7 mouse cellular contexts compared by ENCODE assay signal in genomic region chr15:88733834-88734571, GRCm38 (mm10). TPM values are rescaled to one million over a fixed set of nuclear protein-coding genes. Genes with fewer than 3 reads are reported as not detected.
A peak's percentile ranks its signal among the peaks of the same experiment; 100 is the strongest.
DNase-seq lines count a peak whose midpoint lies in the region; ATAC-seq lines count a peak whose summit lies in the region.

TSS of gene Brd1 (minus strand) at chr15:88734233.

- peak within 1 kb of the TSS; percentile 99 for H3K4me3 ChIP-seq in embryonic facial prominence, embryonic 10.5 days
- peak within 1 kb of the TSS; percentile 99 for H3K4me3 ChIP-seq in limb, embryonic 11.5 days (ENCODE audit: low read depth, low read length)
- H3K4me3 ChIP-seq in midbrain, embryonic 13.5 days (replicated peaks) = peak within 1 kb of the TSS; percentile 99

- ATAC-seq in granulocyte monocyte progenitor cell, adult 5-6 weeks (replicated peaks; ENCODE audit: poor library complexity, severe bottlenecking) = peak; percentile 54
- peak; percentile 79 for ATAC-seq in limb, embryonic 11.5 days (ENCODE audit: insufficient number of reproducible peaks, low FRiP score, low TSS enrichment, low read depth)
- peak; percentile 86 for ATAC-seq in midbrain, embryonic 13.5 days

- H3K4me2 ChIP-seq in limb, embryonic 11.5 days (ENCODE audit: low read depth, severe bottlenecking) = peak within 1 kb of the TSS; percentile 88
- peak within 1 kb of the TSS; percentile 99 for H3K4me2 ChIP-seq in midbrain, embryonic 13.5 days (replicated peaks)

- peaks cover 30% of the 10 kb centered on the region for H3K36me3 ChIP-seq in embryonic facial prominence, embryonic 10.5 days (replicated peaks)
- H3K36me3 ChIP-seq in limb, embryonic 11.5 days (ENCODE audit: control insufficient read depth, insufficient read depth, low read length) = peaks cover 13% of the 10 kb centered on the region; the same call in 1 of the 2 replicates
- peaks cover 17% of the 10 kb centered on the region for H3K36me3 ChIP-seq in midbrain, embryonic 13.5 days

- peak; percentile 91 for DNase-seq in adrenal gland, postnatal 10 days
- DNase-seq in embryonic facial prominence, embryonic 10.5 days (ENCODE audit: low spot score) = peak; percentile 84
- peak; percentile 75 for DNase-seq in kidney, adult 11 months
- DNase-seq in limb, embryonic 11.5 days (ENCODE audit: low spot score) = peak; percentile 79
- peak; percentile 54 for DNase-seq in spleen, adult 12 weeks (ENCODE audit: low spot score)

- no peaks in the 10 kb centered on the region for H3K27me3 ChIP-seq in embryonic facial prominence, embryonic 10.5 days (replicated peaks; ENCODE audit: low read depth, poor library complexity, severe bottlenecking)
- H3K27me3 ChIP-seq in limb, embryonic 11.5 days (ENCODE audit: control insufficient read depth, insufficient read depth, low read length) = no peaks in the 10 kb centered on the region
- H3K27me3 ChIP-seq in midbrain, embryonic 13.5 days = 0 out of 2 replicates have a peak, but pooled peaks cover 2% of the 10 kb centered on the region

- 6% methylated on average over 103 of the region's 103 CpGs for WGBS in embryonic facial prominence, embryonic 10.5 days
- WGBS in limb, embryonic 11.5 days = under 1% methylated on average over 91 of the region's 103 CpGs
- WGBS in midbrain, embryonic 13.5 days = 0% methylated on average over 81 of the region's 103 CpGs

- no peaks in the 10 kb centered on the region for H3K9me3 ChIP-seq in embryonic facial prominence, embryonic 10.5 days
- H3K9me3 ChIP-seq in limb, embryonic 11.5 days (ENCODE audit: control insufficient read depth, low read length) = no peaks in the 10 kb centered on the region
- H3K9me3 ChIP-seq in midbrain, embryonic 13.5 days = no peaks in the 10 kb centered on the region

- H3K27ac ChIP-seq in embryonic facial prominence, embryonic 10.5 days (replicated peaks) = peak within 1 kb of the TSS; percentile 97
- H3K27ac ChIP-seq in limb, embryonic 11.5 days (replicated peaks; ENCODE audit: low read depth, low read length) = peak within 1 kb of the TSS; percentile 90
- H3K27ac ChIP-seq in midbrain, embryonic 13.5 days = peak within 1 kb of the TSS; percentile 90

- peak within 1 kb of the TSS; percentile 99 for H3K9ac ChIP-seq in limb, embryonic 11.5 days (ENCODE audit: low read length)
- H3K9ac ChIP-seq in midbrain, embryonic 13.5 days (replicated peaks) = peak within 1 kb of the TSS; percentile 99

- H3K4me1 ChIP-seq in embryonic facial prominence, embryonic 10.5 days = peaks cover 32% of the 10 kb centered on the region
- H3K4me1 ChIP-seq in limb, embryonic 11.5 days (ENCODE audit: control insufficient read depth, insufficient read depth, low read length) = peaks cover 9% of the 10 kb centered on the region
- H3K4me1 ChIP-seq in midbrain, embryonic 13.5 days (replicated peaks) = peaks cover 32% of the 10 kb centered on the region

RNA-seq across cellular contexts. Expression of gene Brd1, which starts in this region (rescaled TPM):
- total RNA-seq in adrenal gland, postnatal 10 days (2021) = 10 to 100 TPM; 46.4 to 46.9 TPM
- 22.2 and 23.5 TPM in 2 replicates for polyA plus RNA-seq in embryonic facial prominence, embryonic 10.5 days (2016; fragmentation: Nextera tagmentation; extraction: Ambion mirVana)
- total RNA-seq in granulocyte monocyte progenitor cell, adult 5-6 weeks (2014; fragmentation: Nextera tagmentation) = 40.9 and 53.1 TPM in 2 replicates
- total RNA-seq in granulocyte monocyte progenitor cell, adult 5-6 weeks (2017) = 51.7 and 52.5 TPM in 2 replicates
- 30.4 and 30.9 TPM in 2 replicates for polyA plus RNA-seq in limb, embryonic 11.5 days (2014; fragmentation: Nextera tagmentation; extraction: Ambion mirVana)
- 26.9 and 29.1 TPM in 2 replicates for polyA plus RNA-seq in midbrain, embryonic 13.5 days (2015; fragmentation: Nextera tagmentation; extraction: Ambion mirVana)

Comparison
In these comparisons a context has a peak if more than half of its experiments do, and no peak if none do; other contexts are left out.
1. Peak in every context shown above with its lines: DNase-seq, ATAC-seq, H3K4me3 ChIP-seq and H3K27ac ChIP-seq.